Mouse (Mus musculus) heart, postnatal 0 days (tissue): ENCODE measurements at regions not wholly inside any gene's neighbourhood (a gene's known extent, or its start where the extent isn't known, plus 50 kb on each side); places are given as distances from the start of the nearest gene placed in this dataset.

Experiments
- ATAC-seq: fragments of 200-750 bp; cut with Nextera tagmentation; 2 replicates; pipeline ENCODE4 v1.8.0; 2017; ENCODE audit warnings: low read depth, moderate number of reproducible peaks, moderate library complexity; ENCODE audit not compliant: insufficient read depth
- DNase-seq: peaks from one replicate; pipeline ENCODE4 v3.0.0-alpha.2; 2016; ENCODE audit warnings: low spot score
- H3K27ac ChIP-seq: fragments of 300-500 bp; sonication (generic); 2 replicates; pipeline ENCODE4 v1.5.1; 2014; ENCODE audit warnings: low read depth, mild to moderate bottlenecking
- H3K27me3 ChIP-seq: fragments of 300-500 bp; sonication (generic); 2 replicates; pipeline ENCODE4 v1.6.1; 2014; ENCODE audit warnings: low read length, mixed read lengths; ENCODE audit not compliant: control insufficient read depth, insufficient read depth
- H3K36me3 ChIP-seq: fragments of 300-500 bp; sonication (generic); replicated peaks from 2 replicates; pipeline ENCODE4 v1.6.1; 2014; ENCODE audit warnings: low read length, mixed read lengths; ENCODE audit not compliant: control insufficient read depth, insufficient read depth
- H3K4me1 ChIP-seq: fragments of 300-500 bp; sonication (generic); 2 replicates; pipeline ENCODE4 v1.6.1; 2014; ENCODE audit warnings: antibody characterized with exemption; ENCODE audit not compliant: control insufficient read depth, insufficient read depth
- H3K4me2 ChIP-seq: fragments of 300-500 bp; sonication (generic); 2 replicates; pipeline ENCODE4 v1.6.1; 2014; ENCODE audit warnings: low read depth, mild to moderate bottlenecking, low read length, moderate library complexity
- H3K4me3 ChIP-seq: fragments of 300-500 bp; sonication (generic); 2 replicates; pipeline ENCODE4 v1.5.1; 2014; ENCODE audit warnings: low read depth, low read length
- H3K9ac ChIP-seq: fragments of 300-500 bp; sonication (generic); replicated peaks from 2 replicates; pipeline ENCODE4 v1.6.1; 2014; ENCODE audit warnings: low read depth, low read length, mixed read lengths
- H3K9me3 ChIP-seq: fragments of 300-500 bp; sonication (generic); replicated peaks from 2 replicates; pipeline ENCODE4 v1.6.1; 2016; ENCODE audit warnings: low read length; ENCODE audit not compliant: control insufficient read depth
- CTCF ChIP-seq: IDR thresholded peaks from 2 replicates; pipeline ENCODE4 v1.5.1; 2016; ENCODE audit warnings: antibody characterized with exemption, control low read depth, low read depth
- EP300 ChIP-seq: IDR thresholded peaks from 2 replicates; pipeline ENCODE4 v1.6.1; 2016; ENCODE audit warnings: antibody characterized with exemption, low read depth
- WGBS: fragments of 180-500 bp; shearing (Covaris S2); extraction: QIAGEN DNeasy Blood & Tissue Kit; methylation state at CpG from one replicate; pipeline ENCODE4 v1.1.7; 2014; 5-methylcytosine and 5-hydroxymethylcytosine counted together

DNA sequence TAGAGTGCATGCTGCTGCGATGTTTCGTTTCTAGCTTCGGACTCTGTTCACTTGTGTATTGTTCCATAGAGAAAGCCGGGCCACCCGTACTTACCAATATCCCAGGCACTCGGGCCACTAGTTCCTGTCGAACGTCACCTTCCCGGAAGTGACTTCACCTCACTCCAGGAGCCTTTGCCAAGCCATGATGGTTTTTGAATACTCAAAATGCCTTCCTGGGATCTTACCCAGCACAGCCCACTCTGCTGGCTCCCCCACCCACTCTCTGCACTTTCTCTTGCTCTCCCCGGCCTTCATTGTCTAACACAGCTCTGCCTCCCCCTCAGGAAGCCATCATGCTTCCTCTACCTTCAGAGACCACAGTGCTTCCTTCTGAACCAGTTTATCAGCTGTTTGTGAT, 202.5 kb downstream of the Mtx2 start:
- Histone ChIP-seq H3K9ac (no peak overlapping the region), H3K27me3 (no peaks in the 10 kb centered on the region), H3K27ac (no peak overlapping the region), H3K4me1 (no peaks in the 10 kb centered on the region), H3K4me2 (no peak overlapping the region), H3K9me3 (no peaks in the 10 kb centered on the region), H3K36me3 (no peaks in the 10 kb centered on the region), H3K4me3 (no peak overlapping the region)
- ATAC-seq: no peak
- DNase-seq: no peak
- 33% methylated on average over 10 of the region's 10 CpGs for WGBS
- no peak for TF ChIP-seq CTCF
- no peak for TF ChIP-seq EP300

GRCm38 (mm10) chr2:75029089-75029693, 203.6 kb downstream of the Mtx2 start:
- Histone ChIP-seq H3K27me3 (no peaks in the 10 kb centered on the region), H3K9me3 (no peaks in the 10 kb centered on the region), H3K4me1 (no peaks in the 10 kb centered on the region), H3K9ac (no peak overlapping the region), H3K4me2 (no peak overlapping the region), H3K36me3 (no peaks in the 10 kb centered on the region), H3K27ac (no peak overlapping the region), H3K4me3 (no peak overlapping the region)
- TF ChIP-seq CTCF (no peak), EP300 (no peak)
- DNase-seq (no peak), ATAC-seq (no peak; the same call in 1 of the 2 replicates)
- 48% methylated on average over 8 of the region's 8 CpGs for WGBS

DNA sequence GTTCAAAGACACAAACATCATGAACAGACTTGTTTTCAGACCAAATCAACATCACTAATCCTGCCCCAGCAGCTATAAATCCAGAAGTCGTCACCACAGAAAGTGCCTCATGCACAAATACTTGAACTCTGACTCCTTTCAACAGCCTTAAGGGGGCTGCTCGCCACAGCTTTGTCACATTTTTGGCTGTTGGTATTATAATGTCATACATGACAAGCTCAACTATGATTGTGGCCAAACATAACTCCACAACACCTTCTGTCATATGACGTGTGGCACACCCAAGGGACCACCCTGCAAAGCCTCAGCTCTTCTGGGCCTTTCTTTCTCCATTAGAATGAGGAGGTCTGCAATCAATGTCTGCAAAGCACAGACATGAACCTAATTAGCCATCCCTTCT, 209.1 kb downstream of the Mtx2 start:
- Histone ChIP-seq H3K4me3 (no peak overlapping the region), H3K4me1 (peaks cover 12% of the 10 kb centered on the region), H3K4me2 (no peak overlapping the region), H3K27me3 (no peaks in the 10 kb centered on the region), H3K9me3 (no peaks in the 10 kb centered on the region), H3K36me3 (no peaks in the 10 kb centered on the region), H3K9ac (no peak overlapping the region), H3K27ac (no peak overlapping the region)
- no peak for DNase-seq
- TF ChIP-seq CTCF: no peak
- TF ChIP-seq EP300: no peak
- 36% methylated on average over 3 of the region's 3 CpGs for WGBS
- ATAC-seq: no peak

- no peaks in the 10 kb centered on the region for H3K27me3 ChIP-seq
- H3K4me1 ChIP-seq: peaks cover 12% of the 10 kb centered on the region
- DNase-seq (peak; percentile 63), ATAC-seq (peak; percentile 78; the same call in 1 of the 2 replicates)
- H3K9ac ChIP-seq: no peak overlapping the region
- H3K9me3 ChIP-seq: no peaks in the 10 kb centered on the region
- no peak overlapping the region for H3K4me3 ChIP-seq
- no peaks in the 10 kb centered on the region for H3K36me3 ChIP-seq
- H3K27ac ChIP-seq: 0 out of 2 replicates have a peak overlapping the region, but pooled peaks have one; percentile 20
- 21% methylated on average over 3 of the region's 3 CpGs for WGBS
- H3K4me2 ChIP-seq: no peak overlapping the region
- no peak for TF ChIP-seq CTCF
- TF ChIP-seq EP300: no peak
Observed at GRCm38 (mm10) chr2:75039066-75039465, 213.5 kb downstream of the Mtx2 start.

DNA sequence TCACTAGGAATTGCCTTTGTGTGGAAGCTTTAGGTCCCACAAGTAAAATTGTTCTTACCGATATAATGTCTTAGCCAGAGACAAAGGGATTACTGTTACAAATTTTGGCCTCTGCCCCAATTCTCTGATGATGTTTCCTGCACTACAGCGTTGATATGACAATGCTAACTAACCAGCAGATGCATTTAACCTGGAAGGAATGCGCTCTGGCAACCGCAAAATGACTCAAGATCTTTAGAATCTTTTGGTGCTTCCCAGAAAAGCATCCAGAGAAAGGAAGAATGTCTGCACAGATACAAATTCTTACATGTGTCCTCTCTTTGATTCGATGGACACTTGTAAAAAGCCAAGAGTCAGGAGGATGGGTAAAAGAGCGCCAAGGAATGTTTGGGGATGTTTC, 221.3 kb downstream of the Mtx2 start:
- Histone ChIP-seq H3K4me1 (no peaks in the 10 kb centered on the region), H3K9me3 (no peaks in the 10 kb centered on the region), H3K4me3 (no peak overlapping the region), H3K27ac (no peak overlapping the region), H3K9ac (no peak overlapping the region), H3K27me3 (no peaks in the 10 kb centered on the region), H3K4me2 (no peak overlapping the region), H3K36me3 (no peaks in the 10 kb centered on the region)
- ATAC-seq (no peak), DNase-seq (no peak)
- TF ChIP-seq CTCF (no peak), EP300 (no peak)
- 63% methylated on average over 6 of the region's 6 CpGs for WGBS

DNA sequence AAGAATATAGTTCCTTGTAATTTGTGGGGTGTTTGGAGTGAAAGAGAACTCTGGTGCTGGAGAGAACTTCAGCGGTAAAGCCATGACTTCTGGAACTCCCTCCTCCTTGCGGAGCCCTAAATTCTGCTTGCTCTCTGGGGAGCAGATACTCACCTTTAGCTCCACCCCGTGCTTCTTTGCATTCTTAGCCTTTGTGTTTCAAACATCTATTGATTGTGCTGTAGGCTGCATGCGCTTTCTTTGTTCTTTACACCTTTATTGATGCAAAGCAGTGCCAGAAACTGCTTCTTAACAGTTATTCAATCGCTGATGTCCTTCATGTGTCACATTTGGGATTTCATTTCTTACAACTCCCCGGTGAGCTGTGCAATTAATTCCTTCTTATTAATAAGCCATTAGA, 222.5 kb downstream of the Mtx2 start:
- H3K9me3 ChIP-seq: no peaks in the 10 kb centered on the region
- TF ChIP-seq EP300: no peak
- ATAC-seq (no peak), DNase-seq (no peak)
- H3K4me1 ChIP-seq: no peaks in the 10 kb centered on the region
- H3K4me2 ChIP-seq: no peak overlapping the region
- 54% methylated on average over 6 of the region's 6 CpGs for whole genome bisulfite sequencing
- no peak overlapping the region for H3K27ac ChIP-seq
- H3K27me3 ChIP-seq: no peaks in the 10 kb centered on the region
- no peaks in the 10 kb centered on the region for H3K36me3 ChIP-seq
- H3K9ac ChIP-seq: no peak overlapping the region
- no peak overlapping the region for H3K4me3 ChIP-seq
